ENCODE assay signal across 8 mouse cellular contexts in genomic region chr12:40499627-40500329, GRCm38 (mm10). TPM values are rescaled to one million over a fixed set of nuclear protein-coding genes. Genes with fewer than 3 reads are reported as not detected.
DNase-seq lines count a peak whose midpoint lies in the region; ATAC-seq and TF ChIP-seq lines count a peak whose summit lies in the region.
"Had no signal": no experiment of that assay in that cellular context is flagged by ENCODE, and none has a peak within 500 bp of the region (broad histone marks: within the 10 kb centered on the region; RNA-seq: fewer than 3 reads in every experiment).

No protein-coding gene starts in this region.

- no peak overlapping the region for H3K4me3 ChIP-seq in kidney, embryonic 14.5 days (ENCODE audit: low read length)
- H3K4me3 ChIP-seq in stomach, postnatal 0 days (ENCODE audit: low read depth, low read length), result no peak overlapping the region
- H3K4me3 ChIP-seq in left cerebral cortex, adult 2 months, result no peak overlapping the region
- H3K4me3 ChIP-seq: limb, embryonic 13.5 days had no signal

- TF ChIP-seq EP300 in stomach, postnatal 0 days (optimal IDR thresholded peaks at IDR 0.05), result no peak

- H3K27ac ChIP-seq in kidney, embryonic 14.5 days (ENCODE audit: low read depth, low read length), result no peak overlapping the region
- no peak overlapping the region for H3K27ac ChIP-seq in stomach, postnatal 0 days (replicated peaks)
- H3K27ac ChIP-seq in left cerebral cortex, adult 2 months, result no peak overlapping the region
- H3K27ac ChIP-seq: limb, embryonic 13.5 days had no signal

- DNase-seq in 416B (ENCODE audit: low read depth), result peak; percentile 52
- DNase-seq in NIH3T3 (ENCODE audit: low read depth), result peak; percentile 45
- peak; percentile 65 for DNase-seq in gastrocnemius, postnatal 10 days
- no peak for DNase-seq in stomach, postnatal 0 days (ENCODE audit: low spot score)
- no peak for DNase-seq in left cerebral cortex, adult 2 months (ENCODE audit: extremely low spot score in 1 of 2, low spot score in 2 of 2)
- DNase-seq in left cerebral cortex, postnatal 14 days (ENCODE audit: low spot score in 2 of 2), result no peak

- no peaks in the 10 kb centered on the region for H3K9me3 ChIP-seq in kidney, embryonic 14.5 days (ENCODE audit: control insufficient read depth, low read length)
- H3K9me3 ChIP-seq in stomach, postnatal 0 days (ENCODE audit: control insufficient read depth, low read length), result no peaks in the 10 kb centered on the region
- H3K9me3 ChIP-seq: limb, embryonic 13.5 days had no signal

- no peak for TF ChIP-seq CTCF in stomach, postnatal 0 days (IDR thresholded peaks at IDR 0.05; ENCODE audit: low read depth)
- no peak for TF ChIP-seq CTCF in left cerebral cortex, adult 2 months (IDR thresholded peaks at IDR 0.05)

- no peak overlapping the region for H3K4me2 ChIP-seq in kidney, embryonic 14.5 days (replicated peaks; ENCODE audit: low read depth, low read length)
- no peak overlapping the region for H3K4me2 ChIP-seq in stomach, postnatal 0 days (replicated peaks; ENCODE audit: low read depth)
- H3K4me2 ChIP-seq: limb, embryonic 13.5 days had no signal

- 46% methylated on average over 5 of the region's 5 CpGs for WGBS in kidney, embryonic 14.5 days
- 41% methylated on average over 5 of the region's 5 CpGs for WGBS in stomach, postnatal 0 days

- peak; percentile 35; the same call in 1 of the 2 replicates for ATAC-seq in kidney, embryonic 14.5 days (ENCODE audit: low FRiP score, low TSS enrichment)
- peak; percentile 26; the same call in 1 of the 2 replicates for ATAC-seq in stomach, postnatal 0 days (ENCODE audit: low FRiP score, low TSS enrichment)

- peaks cover 18% of the 10 kb centered on the region for H3K4me1 ChIP-seq in kidney, embryonic 14.5 days (ENCODE audit: control insufficient read depth, insufficient read depth, low read length)
- 0 out of 2 replicates have a peak, but pooled peaks cover 2% of the 10 kb centered on the region for H3K4me1 ChIP-seq in stomach, postnatal 0 days (replicated peaks; ENCODE audit: control insufficient read depth, insufficient read depth)

- H3K36me3 ChIP-seq in kidney, embryonic 14.5 days (ENCODE audit: control insufficient read depth, insufficient read depth, low read length), result no peaks in the 10 kb centered on the region
- H3K36me3 ChIP-seq in stomach, postnatal 0 days (ENCODE audit: control insufficient read depth, insufficient read depth, low read length), result no peaks in the 10 kb centered on the region
- H3K36me3 ChIP-seq: limb, embryonic 13.5 days had no signal

- no peak overlapping the region for H3K9ac ChIP-seq in kidney, embryonic 14.5 days (ENCODE audit: low read depth, low read length)
- H3K9ac ChIP-seq in stomach, postnatal 0 days (ENCODE audit: low read length), result no peak overlapping the region
- H3K9ac ChIP-seq: limb, embryonic 13.5 days had no signal

- intact Hi-C loops in left cerebral cortex, adult 2 months (cut with DNase I), result no loop called here
- intact Hi-C loops in left cerebral cortex, postnatal 14 days (cut with DNase I), result loop anchor here (5.0 kb wide), 1 partner anchor 52 kb away; the partner anchor contains the start of genes Dock4 and Zfp277

- no peaks in the 10 kb centered on the region for H3K27me3 ChIP-seq in kidney, embryonic 14.5 days (ENCODE audit: control insufficient read depth, insufficient read depth, low read length)
- H3K27me3 ChIP-seq in stomach, postnatal 0 days (ENCODE audit: control insufficient read depth, insufficient read depth, low read length), result no peaks in the 10 kb centered on the region
- H3K27me3 ChIP-seq: limb, embryonic 13.5 days had no signal

RNA-seq across cellular contexts. Expression of gene Dock4, which starts 54.0 kb away (rescaled TPM):
- 10 to 100 TPM; 21.6 to 29.7 TPM for total RNA-seq in gastrocnemius, postnatal 10 days (2021)
- 12.2 and 17.9 TPM in 2 replicates for polyA plus RNA-seq in kidney, embryonic 14.5 days (2014; fragmentation: Nextera tagmentation; extraction: Ambion mirVana)
- polyA plus RNA-seq in stomach, postnatal 0 days (2015; fragmentation: Nextera tagmentation; extraction: Ambion mirVana), result 3.1 and 3.3 TPM in 2 replicates
- total RNA-seq in left cerebral cortex, adult 2 months (2021), result 100 to 1,000 TPM in 1 of 2 experiments, 10 to 100 TPM in 1; 97.3 to 104 TPM
- total RNA-seq in left cerebral cortex, postnatal 14 days (2021), result 10 to 100 TPM; 86.1 to 86.3 TPM

RNA-seq across cellular contexts. Expression of gene Zfp277, which starts 54.1 kb away (rescaled TPM):
- total RNA-seq in gastrocnemius, postnatal 10 days (2021), result 10 to 100 TPM; 14.1 to 14.8 TPM
- polyA plus RNA-seq in kidney, embryonic 14.5 days (2014; fragmentation: Nextera tagmentation; extraction: Ambion mirVana), result 48.4 and 51.9 TPM in 2 replicates
- 21.3 and 21.7 TPM in 2 replicates for polyA plus RNA-seq in stomach, postnatal 0 days (2015; fragmentation: Nextera tagmentation; extraction: Ambion mirVana)
- total RNA-seq in left cerebral cortex, adult 2 months (2021), result 10 to 100 TPM; 18.7 to 19.6 TPM
- 10 to 100 TPM; 19.9 to 20.9 TPM for total RNA-seq in left cerebral cortex, postnatal 14 days (2021)

Comparison
In these comparisons a context has a peak if more than half of its experiments do, and no peak if none do; other contexts are left out.
1. DNase-seq: peak in 416B (single experiment), NIH3T3 (single experiment) and gastrocnemius, postnatal 10 days (single experiment); none in stomach, postnatal 0 days (single experiment), left cerebral cortex, adult 2 months (0 of 2) and left cerebral cortex, postnatal 14 days (0 of 2).